Mouse (Mus musculus): ENCODE data around the gene Zfp148.

The Zfp148 gene

GRCm38 (mm10) chr16:33379944-33380881, at the start of gene Zfp148:
Zfp148 (plus strand) TSS chr16:33380836.
- DNase-seq (ENCODE audit: low spot score) = peak; percentile 88

- DNase-seq (ENCODE audit: low spot score) = no peak
Measured at GRCm38 (mm10) chr16:33333015-33333414, 47.6 kb upstream of the Zfp148 start.

GRCm38 (mm10) chr16:33337177-33337576, 43.5 kb upstream of the Zfp148 start:
- peak; percentile 81 for DNase-seq (ENCODE audit: low spot score)

GRCm38 (mm10) chr16:33337681-33338080, 43.0 kb upstream of the Zfp148 start:
- peak; percentile 38 for DNase-seq (ENCODE audit: low spot score)

GRCm38 (mm10) chr16:33338492-33338891, 42.1 kb upstream of the Zfp148 start:
- no peak for DNase-seq (ENCODE audit: low spot score)

- no peak for DNase-seq (ENCODE audit: low spot score)
Measured at GRCm38 (mm10) chr16:33339476-33339875, 41.2 kb upstream of the Zfp148 start.

- DNase-seq (ENCODE audit: low spot score) = no peak
Measured at GRCm38 (mm10) chr16:33342356-33342755, 38.3 kb upstream of the Zfp148 start.

- no peak for DNase-seq (ENCODE audit: low spot score)
Measured at GRCm38 (mm10) chr16:33343106-33343505, 37.5 kb upstream of the Zfp148 start.

GRCm38 (mm10) chr16:33343601-33344000, 37.0 kb upstream of the Zfp148 start:
- DNase-seq (ENCODE audit: low spot score) = peak; percentile 72

GRCm38 (mm10) chr16:33344379-33344778, 36.3 kb upstream of the Zfp148 start:
- peak; percentile 18 for DNase-seq (ENCODE audit: low spot score)

- DNase-seq (ENCODE audit: low spot score) = peak; percentile 13
Measured at GRCm38 (mm10) chr16:33344875-33345274, 35.8 kb upstream of the Zfp148 start.

- DNase-seq (ENCODE audit: low spot score) = no peak
Measured at GRCm38 (mm10) chr16:33346376-33346775, 34.3 kb upstream of the Zfp148 start.

- DNase-seq (ENCODE audit: low spot score) = no peak
Measured at GRCm38 (mm10) chr16:33347134-33347533, 33.5 kb upstream of the Zfp148 start.

- DNase-seq (ENCODE audit: low spot score) = no peak
Measured at GRCm38 (mm10) chr16:33357805-33358204, 22.8 kb upstream of the Zfp148 start.

GRCm38 (mm10) chr16:33365772-33366171, 14.9 kb upstream of the Zfp148 start:
- DNase-seq (ENCODE audit: low spot score) = no peak

- no peak for DNase-seq (ENCODE audit: low spot score)
Measured at GRCm38 (mm10) chr16:33368632-33369031, 12.0 kb upstream of the Zfp148 start.

- peak; percentile 5 for DNase-seq (ENCODE audit: low spot score)
Measured at GRCm38 (mm10) chr16:33370836-33371235, 9.8 kb upstream of the Zfp148 start.

GRCm38 (mm10) chr16:33372611-33373010, 8.0 kb upstream of the Zfp148 start:
- DNase-seq (ENCODE audit: low spot score) = no peak

- no peak for DNase-seq (ENCODE audit: low spot score)
Measured at GRCm38 (mm10) chr16:33373326-33373725, 7.3 kb upstream of the Zfp148 start.

GRCm38 (mm10) chr16:33376266-33376665, 4.4 kb upstream of the Zfp148 start:
- DNase-seq (ENCODE audit: low spot score) = no peak

GRCm38 (mm10) chr16:33379219-33379943, 1.3 kb upstream of the Zfp148 start:
- DNase-seq (ENCODE audit: low spot score) = no peak

- peak; percentile 33 for DNase-seq (ENCODE audit: low spot score)
Measured at GRCm38 (mm10) chr16:33380882-33381613, 412 bp downstream of the Zfp148 start.

All from T-cell, adult 2 months (primary cell).